Mouse (Mus musculus): ENCODE data around the gene Ntn5.
"Not testable (repeated sequence)": the region's sequence is repeated elsewhere in the genome, so short reads cannot be mapped to it uniquely, and the experiment has no call there.

Ntn5 gene

DNA sequence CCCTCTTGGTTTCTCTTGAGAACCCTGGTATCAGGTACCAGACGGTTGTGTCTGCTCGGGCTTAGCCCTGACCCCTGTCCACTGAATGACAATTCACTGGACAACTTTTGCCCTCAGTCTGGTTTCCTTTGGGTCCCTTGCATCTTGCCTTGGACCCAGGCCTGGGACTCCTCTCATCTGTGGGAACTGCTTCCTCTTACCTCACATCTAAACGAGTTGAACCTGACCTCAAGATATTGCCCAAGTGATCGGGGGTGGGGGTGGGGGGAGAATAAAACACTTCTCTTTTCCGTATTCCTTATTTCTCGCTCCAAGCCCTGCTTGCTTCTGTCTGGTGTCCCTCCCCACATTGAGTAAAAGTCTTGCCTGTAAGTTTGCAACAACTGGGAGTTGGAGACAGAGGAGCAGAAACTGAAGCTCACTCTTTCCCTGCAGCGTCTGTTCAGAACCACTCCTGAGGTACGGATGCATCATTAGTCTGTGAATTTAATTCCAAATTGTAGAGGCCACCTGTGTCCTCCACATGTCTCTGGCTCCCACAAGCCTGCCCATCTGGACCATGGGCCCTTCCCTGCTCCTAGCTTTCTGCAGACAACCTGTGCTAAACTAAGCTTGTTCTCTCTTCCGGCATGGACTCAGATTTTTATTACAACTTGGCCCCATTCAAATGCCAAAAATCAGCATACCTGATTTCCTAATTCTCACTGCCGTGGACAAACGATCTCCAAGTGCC is 22.9 kb upstream of the Ntn5 start:
- no peak for DNase-seq (ENCODE audit: low spot score)

- not testable (repeated sequence) for DNase-seq (ENCODE audit: low spot score)
These were observed 22.1 kb upstream of the Ntn5 start for GRCm38 (mm10) chr7:45661702-45662101.

- no peak for DNase-seq (ENCODE audit: low spot score)
These were observed 18.3 kb upstream of the Ntn5 start for GRCm38 (mm10) chr7:45665303-45666138.

DNA sequence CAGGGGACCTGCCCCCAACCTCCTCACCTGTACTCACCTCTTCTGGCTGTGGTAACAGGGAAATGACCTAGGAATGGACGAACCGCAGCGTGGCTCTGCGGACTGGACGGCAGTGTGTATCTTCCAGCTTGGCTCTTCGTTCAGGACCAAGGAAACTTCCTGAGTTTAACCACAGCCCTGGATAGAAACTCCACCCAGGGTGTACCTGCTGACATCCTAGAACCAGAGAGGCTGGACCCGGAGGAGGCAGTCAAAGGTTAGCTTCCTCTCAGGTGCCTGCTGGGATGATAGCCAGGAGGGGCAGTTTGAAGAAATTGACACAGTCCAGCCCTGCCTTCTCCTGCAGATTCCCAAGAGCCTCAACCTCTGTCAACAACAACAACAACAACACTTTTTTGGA is 17.7 kb upstream of the Ntn5 start, which contains the start of gene Fut2:
Gene Fut2, minus strand, starts transcription at position 234 of the 400 bp plus-strand sequence.
- no peak for DNase-seq (ENCODE audit: low spot score)

DNA sequence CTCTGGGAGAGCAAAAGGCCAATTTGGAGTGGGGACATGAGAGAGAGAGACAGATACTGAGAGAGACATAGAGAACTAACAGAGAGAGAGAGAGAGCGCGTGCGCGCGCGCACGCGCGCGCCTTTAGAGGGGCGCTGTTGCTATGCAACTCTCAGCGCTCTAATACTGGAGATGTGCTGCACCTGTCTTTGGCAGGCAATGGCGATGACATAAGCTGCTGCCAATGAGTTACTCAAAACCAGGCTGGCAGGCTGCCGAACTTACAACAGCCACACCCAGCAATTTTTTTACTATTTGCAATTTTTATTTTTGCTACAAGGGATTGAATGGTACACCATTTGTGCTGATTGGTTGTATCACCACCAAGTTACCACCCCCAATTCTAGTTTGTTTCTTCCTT is 16.1 kb upstream of the Ntn5 start:
- DNase-seq (ENCODE audit: low spot score), result no peak

GRCm38 (mm10) chr7:45668921-45669320 is 14.9 kb upstream of the Ntn5 start:
- DNase-seq (ENCODE audit: low spot score), result no peak

DNA sequence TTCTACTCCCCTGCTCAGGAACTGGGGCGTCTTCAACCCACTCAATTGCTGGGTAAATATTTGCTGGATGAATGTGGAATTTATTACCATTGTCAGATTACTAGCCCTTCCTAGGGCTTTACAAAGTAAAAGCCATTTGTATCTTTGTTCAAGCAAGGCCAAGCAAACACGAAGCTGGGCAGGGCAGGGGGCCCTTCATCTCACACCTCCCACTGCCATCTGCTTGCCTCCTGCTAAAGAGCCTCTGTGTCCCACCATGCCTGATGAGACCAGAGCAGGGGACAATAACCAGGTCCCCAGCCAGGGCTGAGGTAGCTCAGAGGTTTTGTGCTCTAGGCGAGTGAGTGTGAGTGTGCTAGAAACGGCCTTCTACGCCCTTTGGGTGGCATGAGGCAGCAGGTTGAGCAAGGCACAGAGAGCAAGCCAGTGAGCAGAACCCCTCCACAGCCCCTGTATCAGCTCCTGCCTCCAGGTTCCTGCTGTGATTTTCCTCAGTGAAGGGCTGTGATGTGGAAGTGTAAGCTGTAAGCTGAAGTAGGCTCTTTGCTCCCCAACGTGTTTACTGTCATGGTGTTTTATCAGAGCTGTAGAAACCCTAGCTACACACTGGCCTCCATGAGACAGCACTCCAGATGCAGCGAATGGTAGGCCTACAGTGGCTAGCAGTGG is 6.1 kb upstream of the Ntn5 start:
- no peak for DNase-seq (ENCODE audit: low spot score)

- DNase-seq (ENCODE audit: low spot score), result no peak
These were observed 5.3 kb upstream of the Ntn5 start for GRCm38 (mm10) chr7:45678513-45678912.

- DNase-seq (ENCODE audit: low spot score), result no peak
These were observed 3.7 kb upstream of the Ntn5 start for GRCm38 (mm10) chr7:45679966-45680621.

- peak; percentile 12 for DNase-seq (ENCODE audit: low spot score)
These were observed 2.6 kb upstream of the Ntn5 start for GRCm38 (mm10) chr7:45681046-45681736.

- DNase-seq (ENCODE audit: low spot score), result peak; percentile 40
These were observed 1.4 kb upstream of the Ntn5 start for GRCm38 (mm10) chr7:45682144-45683126.

DNA sequence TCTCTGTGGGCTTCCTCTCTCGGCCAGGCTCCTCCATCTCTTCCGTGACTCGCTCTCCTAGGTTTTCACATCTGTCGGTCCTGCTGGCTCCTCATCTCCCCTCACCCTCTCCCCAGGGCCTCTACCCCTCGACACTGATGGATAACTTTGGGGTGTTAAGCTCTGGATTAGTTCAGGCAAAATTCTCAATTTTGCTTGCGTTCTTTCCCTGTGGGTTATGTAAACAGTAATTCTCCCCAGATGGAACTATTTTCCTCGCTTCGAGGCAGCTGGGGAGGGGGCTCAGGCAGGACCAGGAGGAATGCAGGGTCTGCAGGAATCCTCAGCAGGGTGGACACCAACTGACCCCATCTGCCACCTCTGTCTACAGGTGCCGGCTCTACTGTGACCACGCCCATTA is 2.0 kb downstream of the Ntn5 start:
- DNase-seq (ENCODE audit: low spot score), result no peak

- DNase-seq (ENCODE audit: low spot score), result no peak
These were observed 3.0 kb downstream of the Ntn5 start for GRCm38 (mm10) chr7:45686841-45687240.

DNA sequence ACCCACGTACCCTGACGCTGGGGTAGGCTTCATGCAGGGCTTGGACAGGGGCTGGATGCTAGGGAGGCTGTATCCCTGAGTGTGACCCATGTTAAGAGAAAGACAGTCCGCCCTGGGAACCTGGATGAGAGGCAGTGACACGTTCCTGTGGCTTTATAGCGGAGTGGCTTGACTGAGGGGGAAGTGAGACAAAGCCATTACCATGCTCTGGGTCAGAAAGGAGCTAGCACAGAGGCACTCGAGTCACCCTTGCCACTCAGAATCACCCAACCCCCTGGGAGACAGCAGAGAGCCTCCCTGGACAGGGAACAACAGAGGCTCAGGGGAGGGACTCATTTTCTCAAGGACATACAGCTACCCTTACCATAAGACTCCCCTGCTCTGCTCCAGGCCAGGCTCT is 5.3 kb downstream of the Ntn5 start:
- DNase-seq (ENCODE audit: low spot score), result no peak

- DNase-seq (ENCODE audit: low spot score), result no peak
These were observed 6.0 kb downstream of the Ntn5 start for GRCm38 (mm10) chr7:45689800-45690199.

DNA sequence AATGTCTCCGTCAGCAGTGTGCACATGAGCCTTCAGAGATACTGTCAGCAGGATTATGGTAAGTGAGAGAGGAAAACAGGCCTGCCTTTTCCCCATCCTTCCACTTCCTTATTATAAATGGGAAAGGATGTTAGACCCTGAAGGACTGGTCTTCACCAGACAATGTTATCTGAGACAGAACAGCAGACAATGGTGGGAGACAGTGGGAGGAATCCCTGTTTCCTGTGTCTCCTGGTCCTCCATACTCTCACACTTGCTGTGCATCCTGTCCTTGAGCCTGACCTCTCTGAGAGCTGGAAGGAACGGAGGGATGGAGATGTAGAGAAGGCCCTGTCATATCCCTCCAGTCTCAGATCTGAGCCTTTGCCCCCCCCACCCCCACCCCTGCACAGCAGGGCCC is 8.5 kb downstream of the Ntn5 start:
- DNase-seq (ENCODE audit: low spot score), result no peak

DNA sequence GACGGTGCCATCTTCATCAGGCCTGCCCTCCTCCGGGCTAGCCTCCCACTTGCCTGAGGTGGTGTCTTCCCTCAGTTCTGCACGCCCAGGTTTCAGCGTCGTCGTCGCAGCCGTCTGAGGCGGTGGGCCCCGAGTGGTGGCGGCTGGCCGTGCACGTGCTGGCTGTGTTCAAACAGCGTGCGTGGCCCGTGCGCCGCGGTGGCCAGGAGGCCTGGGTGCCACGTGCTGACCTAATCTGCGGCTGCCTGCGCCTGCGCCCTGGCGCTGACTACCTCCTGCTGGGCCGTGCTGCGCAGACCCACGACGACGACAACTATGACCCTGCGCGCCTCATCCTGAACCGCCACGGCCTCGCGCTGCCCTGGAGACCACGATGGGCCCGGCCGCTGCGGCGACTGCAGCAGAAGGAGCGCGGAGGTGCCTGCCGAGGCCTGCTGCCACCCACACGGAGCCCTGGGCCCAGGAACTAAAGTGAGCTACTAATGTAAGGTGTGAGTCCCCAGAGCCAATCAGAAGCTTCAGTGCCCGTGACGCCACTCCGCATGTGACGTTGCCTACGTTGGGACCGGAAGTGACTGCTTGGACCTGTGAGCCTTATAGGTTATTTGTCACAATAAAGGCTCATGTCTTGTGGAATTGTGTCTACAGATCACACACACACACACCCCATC is 10.2 kb downstream of the Ntn5 start, which contains the start of gene Sec1:
Gene Sec1, minus strand, starts transcription at position 482 of the 671 bp plus-strand sequence.
- DNase-seq (ENCODE audit: low spot score), result no peak

DNA sequence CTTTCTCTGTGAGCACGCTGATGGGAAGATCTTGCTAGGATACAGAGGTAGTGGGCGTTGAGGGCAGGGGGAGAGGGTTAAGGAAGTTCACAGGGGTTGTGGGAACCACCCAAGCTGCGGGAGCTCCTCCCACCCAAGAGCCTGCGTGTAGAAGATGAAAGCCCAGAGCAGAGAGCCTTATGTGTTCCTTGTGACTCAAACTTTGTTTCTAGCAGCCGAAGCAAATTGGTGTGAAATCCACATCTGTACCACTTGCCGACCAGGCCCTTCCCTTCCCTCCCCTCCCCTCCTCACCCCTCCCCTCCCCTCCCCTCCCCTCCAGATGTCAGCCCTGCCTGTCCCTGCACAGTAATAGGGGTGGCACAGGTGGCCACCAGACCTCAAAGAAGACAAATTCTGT is 11.3 kb downstream of the Ntn5 start:
- no peak for DNase-seq (ENCODE audit: low spot score)

DNA sequence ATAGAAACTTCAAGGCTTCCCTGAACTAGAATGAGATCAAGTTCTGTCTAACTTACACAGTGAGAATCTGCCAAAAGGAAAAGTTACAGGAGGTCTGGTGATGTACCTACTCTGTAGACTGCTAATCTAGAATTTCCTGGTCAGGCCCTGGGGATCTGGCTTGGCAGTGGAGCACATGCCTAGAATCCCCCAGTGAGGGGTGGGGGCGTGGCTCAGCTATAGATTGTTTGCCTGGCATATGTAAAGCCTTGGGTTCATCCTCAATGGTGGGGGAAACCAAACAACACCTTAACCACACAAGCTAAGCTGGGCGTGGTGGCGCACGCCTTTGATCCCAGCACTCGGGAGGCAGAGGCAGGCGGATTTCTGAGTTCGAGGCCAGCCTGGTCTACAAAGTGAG is 14.1 kb downstream of the Ntn5 start:
- DNase-seq (ENCODE audit: low spot score), result no peak

Data from spleen, adult 12 weeks (tissue).